Mouse (Mus musculus): ENCODE measurements around the gene Trappc11.
"Not testable (repeated sequence)": the region's sequence is repeated elsewhere in the genome, so short reads cannot be mapped to it uniquely, and the experiment has no call there.

The Trappc11 gene

DNA sequence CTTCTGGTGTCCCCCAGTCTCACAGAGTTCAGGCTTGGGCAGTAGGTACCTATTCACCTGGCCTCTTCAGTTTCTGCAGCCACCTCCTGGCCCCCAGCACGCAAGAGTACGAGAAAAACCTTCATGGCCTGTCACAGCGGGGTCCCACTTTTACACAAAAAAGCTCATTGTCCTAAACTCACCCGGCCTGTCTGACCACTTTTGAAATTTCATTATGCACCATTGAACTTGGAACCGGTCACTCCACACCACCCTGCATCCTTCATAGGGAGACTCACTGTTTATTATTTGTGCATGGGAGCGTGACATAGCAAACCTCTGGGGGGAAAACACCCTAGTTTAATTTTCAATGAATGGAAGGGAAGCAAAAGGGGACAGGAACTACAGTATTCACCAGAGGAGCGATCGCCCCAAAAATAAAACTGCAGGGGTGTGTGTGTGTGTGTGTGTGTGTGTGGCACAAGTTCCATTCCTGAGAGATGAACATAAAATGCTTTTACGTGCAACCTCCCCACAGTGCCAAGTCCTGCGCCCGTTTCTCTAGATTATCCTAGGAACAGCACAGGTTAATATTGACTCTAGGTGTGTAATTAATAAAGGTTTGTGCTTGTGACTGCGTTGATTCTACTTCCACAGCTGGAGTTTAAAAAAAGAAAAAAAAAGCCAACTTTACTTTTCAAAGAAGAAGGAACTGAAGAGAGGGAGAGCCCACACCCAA, 50.8 kb downstream of the Trappc11 start:
- DNase-seq (ENCODE audit: low read depth, low spot score) = no peak

GRCm38 (mm10) chr8:47480039-47480438, 53.2 kb downstream of the Trappc11 start:
- no peak for DNase-seq (ENCODE audit: low read depth, low spot score)

GRCm38 (mm10) chr8:47461650-47462049, 71.6 kb downstream of the Trappc11 start:
- DNase-seq (ENCODE audit: low read depth, low spot score) = no peak

GRCm38 (mm10) chr8:47459216-47459749, 74.0 kb downstream of the Trappc11 start:
- DNase-seq (ENCODE audit: low read depth, low spot score) = no peak

GRCm38 (mm10) chr8:47458591-47458990, 74.7 kb downstream of the Trappc11 start:
- DNase-seq (ENCODE audit: low read depth, low spot score) = no peak

DNA sequence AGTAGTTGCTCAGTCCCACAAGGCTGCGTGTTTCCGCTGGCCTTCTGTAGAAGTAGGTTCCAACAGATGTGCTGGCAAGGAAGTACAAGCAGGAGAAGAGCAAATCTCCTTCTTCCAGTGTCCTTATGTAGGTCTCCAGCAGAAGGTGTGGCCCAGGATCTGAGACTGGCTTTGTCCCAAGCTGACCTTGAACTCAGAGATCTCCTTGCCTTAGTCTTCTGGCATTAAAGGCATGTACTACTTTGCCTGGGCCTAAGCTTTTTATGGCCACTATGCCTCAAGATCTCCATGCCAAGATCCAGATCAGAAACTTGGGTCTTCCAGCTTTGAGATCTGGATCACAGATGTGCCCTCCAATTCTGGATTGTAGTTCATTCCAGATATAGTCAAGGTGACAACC, 84.1 kb downstream of the Trappc11 start:
- DNase-seq (ENCODE audit: low read depth, low spot score) = not testable (repeated sequence)

GRCm38 (mm10) chr8:47446312-47447046, 86.8 kb downstream of the Trappc11 start, which contains the start of gene Stox2:
Gene Stox2, minus strand, starts transcription at chr8:47446362.
- DNase-seq (ENCODE audit: low read depth, low spot score) = no peak

All from CD4-positive helper T cell, adult 2 months (primary cell).